Mouse (Mus musculus) lung, postnatal 14 days (tissue): Measurements from ENCODE around the gene Slc6a16.

Source experiments
- DNase-seq: peaks from one replicate; pipeline ENCODE4 v3.0.0; 2021

Gene Slc6a16

DNA sequence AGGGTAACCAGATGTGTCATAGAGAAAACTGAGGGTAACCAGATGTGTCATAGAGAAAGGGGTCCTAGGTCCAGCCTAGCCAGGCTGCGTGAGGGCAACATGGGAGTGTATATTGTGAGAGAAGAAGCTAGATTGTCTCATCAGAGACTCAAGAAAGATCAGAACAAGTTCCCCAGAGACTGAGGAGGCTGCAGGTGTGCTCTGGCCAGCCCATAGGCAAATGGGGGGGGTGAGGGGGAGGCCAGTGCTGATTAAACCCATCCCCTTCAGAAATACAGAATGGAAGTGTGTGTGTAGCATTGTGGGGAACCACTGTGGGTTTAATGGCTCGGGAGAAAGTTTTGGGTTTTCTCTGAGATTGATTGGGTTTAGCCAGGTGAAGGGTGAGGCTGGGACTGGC is 19.2 kb upstream of the Slc6a16 start:
- no peak for DNase-seq

DNA sequence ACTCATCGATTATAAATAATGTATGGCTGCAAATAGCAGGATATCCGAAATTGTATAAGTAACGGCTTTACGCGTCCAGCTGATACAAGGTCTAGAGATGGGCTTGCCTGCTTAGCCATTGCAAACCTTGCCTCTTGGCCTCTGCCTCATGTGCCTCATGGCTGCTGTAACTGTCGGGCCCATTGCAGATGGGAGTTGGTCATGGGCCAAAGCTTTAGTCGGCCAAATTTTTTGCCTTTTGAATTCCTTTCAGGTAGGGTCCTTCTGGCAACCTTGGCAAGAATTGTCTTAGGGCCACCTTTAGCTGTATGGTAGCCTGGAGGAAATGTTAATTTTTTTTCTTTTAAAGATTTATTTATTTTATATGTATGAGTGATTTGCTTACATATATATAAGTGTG is 16.1 kb upstream of the Slc6a16 start:
- no peak for DNase-seq

DNA sequence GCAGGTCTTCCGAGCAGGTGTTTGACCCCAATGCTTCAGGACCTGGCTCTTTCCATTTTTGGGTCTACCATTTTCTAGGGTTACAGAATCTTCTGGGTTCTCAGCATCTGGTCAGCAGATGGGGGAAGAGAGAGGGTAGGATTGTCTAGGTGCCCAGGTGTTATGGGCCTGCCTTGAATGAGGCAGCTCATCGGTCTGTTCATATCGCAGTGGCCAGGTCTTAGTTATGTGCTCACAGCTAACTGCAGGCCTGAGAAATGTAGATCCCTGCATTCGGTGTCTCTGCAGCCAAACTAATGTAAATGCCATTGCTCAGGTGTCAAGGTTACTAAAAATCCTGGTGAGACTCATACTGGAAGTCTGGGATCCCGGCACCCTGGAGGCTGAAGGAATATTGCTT is 14.5 kb upstream of the Slc6a16 start:
- DNase-seq, result no peak

- no peak for DNase-seq
These were observed 12.3 kb upstream of the Slc6a16 start for GRCm38 (mm10) chr7:45228548-45228947.

- DNase-seq, result no peak
These were observed 11.8 kb upstream of the Slc6a16 start for GRCm38 (mm10) chr7:45229046-45229445.

- DNase-seq, result no peak
These were observed 11.3 kb upstream of the Slc6a16 start for GRCm38 (mm10) chr7:45229459-45230203.

GRCm38 (mm10) chr7:45231192-45231591 is 9.7 kb upstream of the Slc6a16 start:
- DNase-seq, result no peak

- no peak for DNase-seq
These were observed 8.9 kb upstream of the Slc6a16 start for GRCm38 (mm10) chr7:45231941-45232340.

GRCm38 (mm10) chr7:45232716-45233465 is 8.0 kb upstream of the Slc6a16 start:
- no peak for DNase-seq

GRCm38 (mm10) chr7:45233580-45234332 is 7.1 kb upstream of the Slc6a16 start:
- no peak for DNase-seq

GRCm38 (mm10) chr7:45234333-45234841 is 6.5 kb upstream of the Slc6a16 start:
- no peak for DNase-seq

DNA sequence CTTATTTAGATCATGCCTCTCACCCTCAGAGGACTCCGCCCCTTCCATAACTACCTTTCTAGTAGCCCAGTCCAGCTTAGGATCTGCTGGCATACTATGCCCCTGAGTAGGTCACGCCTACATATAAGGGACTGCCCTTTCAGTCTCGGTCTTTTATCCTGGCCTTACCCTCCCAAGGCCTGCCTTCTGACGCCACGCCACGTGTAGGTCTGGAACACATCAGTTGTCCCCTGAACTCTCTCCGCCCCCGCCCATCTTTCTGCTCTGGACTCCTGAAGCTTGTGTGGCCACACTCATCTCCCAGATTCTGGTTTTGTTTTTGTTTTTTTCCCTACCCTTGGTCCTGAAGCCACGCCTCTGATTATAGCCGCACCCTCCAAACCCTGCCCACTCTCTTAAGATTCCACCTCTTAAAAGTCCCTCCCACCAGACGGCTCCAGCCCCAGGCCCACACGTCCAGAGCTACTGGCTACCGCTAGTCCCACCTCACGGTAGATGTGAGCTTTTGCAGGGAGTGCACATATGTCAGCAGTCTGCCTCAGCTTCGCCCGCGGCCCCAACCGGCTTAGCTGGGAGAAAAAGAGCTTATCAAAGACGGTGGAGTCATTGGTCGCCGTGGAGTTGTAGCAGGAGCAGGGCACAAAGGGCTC is 5.8 kb upstream of the Slc6a16 start:
- peak; percentile 44 for DNase-seq

DNA sequence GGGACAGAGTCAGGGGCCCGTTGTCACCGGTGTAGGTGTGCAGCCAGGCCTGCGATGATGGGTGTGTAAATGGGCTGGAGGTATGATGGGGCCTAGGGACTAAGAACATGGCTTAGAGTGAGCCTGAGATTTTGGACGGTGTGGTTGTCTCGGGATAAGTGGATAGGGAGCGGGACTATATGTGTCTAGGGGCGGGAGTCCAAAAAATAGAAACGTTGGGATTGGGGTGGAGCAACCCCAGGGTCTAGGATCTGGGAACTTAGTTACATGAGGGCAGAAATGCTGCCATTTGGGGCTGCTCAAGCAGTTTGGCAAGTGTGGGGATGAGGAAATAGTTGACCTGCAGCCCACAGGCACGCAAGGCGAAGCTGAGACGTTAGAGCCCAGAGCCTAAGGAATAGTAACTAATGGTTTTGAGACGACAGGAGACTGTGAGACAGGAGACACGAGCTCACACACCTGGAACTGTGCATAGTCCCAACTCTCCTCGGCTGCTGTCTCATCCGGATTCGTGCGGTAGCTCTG is 5.2 kb upstream of the Slc6a16 start:
- no peak for DNase-seq

DNA sequence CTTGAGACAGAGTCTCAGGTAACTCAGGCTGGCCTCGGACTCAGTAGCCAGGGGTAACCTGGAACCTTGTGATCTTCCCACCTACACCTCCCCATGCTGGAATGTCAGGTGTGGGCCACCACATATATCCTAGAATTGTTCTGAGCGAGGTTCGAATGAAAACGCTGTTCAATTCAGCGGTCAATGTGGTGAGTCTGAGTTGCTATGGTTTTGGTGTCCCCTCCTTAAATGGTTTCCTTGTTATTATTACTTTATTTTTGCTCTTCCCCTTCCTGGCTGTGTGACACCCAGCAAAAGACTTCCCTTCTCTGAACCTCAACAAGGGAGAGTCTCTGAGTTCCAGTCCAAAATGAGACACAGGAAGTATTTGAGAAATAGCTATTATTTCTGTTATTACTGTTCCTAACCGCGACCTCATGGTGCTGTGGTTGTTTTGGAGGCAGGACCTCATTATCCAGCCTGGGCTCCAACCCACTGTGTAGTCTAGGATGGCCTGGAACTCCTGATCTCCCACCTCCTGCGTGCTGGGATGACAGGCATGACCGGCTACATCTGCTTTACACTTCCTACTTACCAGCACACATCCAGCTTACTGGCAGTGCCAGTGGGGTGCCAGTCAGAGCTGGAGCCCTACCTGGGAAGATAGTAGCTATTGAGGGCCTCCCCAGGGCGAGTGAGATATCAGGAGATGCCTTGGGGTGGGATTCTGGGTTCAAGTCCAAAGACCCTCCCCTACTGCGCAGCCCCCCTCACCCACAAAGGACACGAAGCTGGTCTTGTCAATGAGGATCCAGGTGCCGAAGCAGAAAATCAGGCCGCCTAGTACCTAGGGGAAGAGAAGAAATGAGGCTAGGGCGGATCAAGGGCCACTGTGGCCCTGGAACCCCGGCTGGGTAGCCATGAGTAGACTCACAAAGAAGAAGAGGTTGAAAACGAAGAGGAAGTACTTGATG is 2.9 kb upstream of the Slc6a16 start:
- DNase-seq, result no peak

GRCm38 (mm10) chr7:45238723-45239496 is 2.0 kb upstream of the Slc6a16 start, which contains the start of gene Cd37:
TSS of gene Cd37 (minus strand) at chr7:45239115.
- no peak for DNase-seq

GRCm38 (mm10) chr7:45240109-45240508 is 776 bp upstream of the Slc6a16 start:
- DNase-seq, result no peak

GRCm38 (mm10) chr7:45241389-45241749 is 484 bp downstream of the Slc6a16 start:
- no peak for DNase-seq

DNA sequence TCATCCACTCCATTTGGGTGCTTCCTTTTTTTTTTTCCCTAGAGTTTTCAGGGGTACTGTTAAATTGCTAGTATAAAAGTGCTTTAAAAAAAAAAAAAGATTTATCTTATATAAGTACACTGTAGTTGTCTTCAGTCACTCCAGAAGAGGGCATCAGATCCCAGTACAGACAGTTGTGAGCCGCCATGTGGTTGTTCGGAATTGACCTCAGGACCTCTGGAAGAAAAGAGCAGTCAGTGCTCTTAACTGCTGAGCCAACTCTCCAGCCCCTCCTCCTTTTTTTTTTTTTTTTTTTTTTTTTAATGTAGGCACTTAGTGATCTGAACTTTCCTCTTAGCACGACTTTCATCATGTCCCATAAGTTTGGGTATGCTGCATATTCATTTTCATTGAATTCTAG is 6.8 kb downstream of the Slc6a16 start:
- no peak for DNase-seq

DNA sequence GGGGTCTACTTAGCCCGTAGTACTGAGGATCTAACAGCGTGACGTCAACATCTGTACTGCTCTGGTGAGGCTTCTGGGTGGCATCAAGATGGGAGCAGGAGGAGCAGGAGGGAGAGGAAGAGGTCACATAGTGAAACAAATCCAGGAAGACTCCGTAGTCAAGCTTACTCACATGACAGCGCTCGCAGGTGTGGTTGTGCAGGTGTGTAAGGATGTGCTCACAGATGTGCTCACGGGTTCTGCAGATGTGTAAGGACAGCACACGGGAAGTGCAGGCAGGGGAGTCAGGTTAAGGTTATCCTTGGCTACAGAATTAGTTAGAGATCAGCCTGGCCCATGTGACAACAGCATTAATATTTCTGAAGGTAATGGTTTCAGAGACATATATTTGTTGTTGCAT is 12.9 kb downstream of the Slc6a16 start:
- DNase-seq, result no peak

- peak; percentile 63 for DNase-seq
These were observed 14.9 kb downstream of the Slc6a16 start for GRCm38 (mm10) chr7:45255822-45256221.
